Mouse (Mus musculus): Measurements from ENCODE around the gene Ctdsp2. TPM values are rescaled to one million over a fixed set of nuclear protein-coding genes. Genes with fewer than 3 reads are reported as not detected.

The Ctdsp2 gene
- polyA plus RNA-seq, 1 experiment: 57.5 TPM

GRCm38 (mm10) chr10:126949824-126950223, 28.7 kb upstream of the Ctdsp2 start:
- Histone ChIP-seq H3K4me3 (ENCODE audit: insufficient read depth, poor library complexity, severe bottlenecking) (no peak overlapping the region), H3ac (ENCODE audit: control insufficient read depth, insufficient read length, low read depth) (no peak overlapping the region), H3K27me3 (ENCODE audit: control insufficient read depth, insufficient read depth, insufficient read length) (no peaks in the 10 kb centered on the region), H3K79me3 (ENCODE audit: low read depth) (no peaks in the 10 kb centered on the region), H3K36me3 (ENCODE audit: control insufficient read depth, insufficient read depth) (no peaks in the 10 kb centered on the region), H3K79me2 (ENCODE audit: control insufficient read depth, insufficient read depth) (no peaks in the 10 kb centered on the region)
- TF ChIP-seq USF1 (IDR thresholded peaks at IDR 0.05; ENCODE audit: low read depth) (no peak), MYOD1 (IDR thresholded peaks at IDR 0.05; ENCODE audit: control insufficient read depth, insufficient read length, low read depth) (no peak), CTCF (IDR thresholded peaks at IDR 0.05; ENCODE audit: control insufficient read depth, insufficient read depth, insufficient read length) (no peak), MAX (IDR thresholded peaks at IDR 0.05) (no peak), MYOG (IDR thresholded peaks at IDR 0.05; ENCODE audit: control insufficient read depth, extremely low read depth, insufficient read length) (no peak), CEBPB (IDR thresholded peaks at IDR 0.05; ENCODE audit: low read depth) (no peak), FOSL1 (IDR thresholded peaks at IDR 0.05; ENCODE audit: insufficient read depth, low read length, poor library complexity, severe bottlenecking) (no peak)

- Histone ChIP-seq H3K79me3 (ENCODE audit: low read depth) (no peaks in the 10 kb centered on the region), H3ac (ENCODE audit: control insufficient read depth, insufficient read length, low read depth) (no peak overlapping the region), H3K79me2 (ENCODE audit: control insufficient read depth, insufficient read depth) (no peaks in the 10 kb centered on the region), H3K4me3 (ENCODE audit: insufficient read depth, poor library complexity, severe bottlenecking) (no peak overlapping the region), H3K36me3 (ENCODE audit: control insufficient read depth, insufficient read depth) (no peaks in the 10 kb centered on the region), H3K27me3 (ENCODE audit: control insufficient read depth, insufficient read depth, insufficient read length) (no peaks in the 10 kb centered on the region)
- TF ChIP-seq MYOG (IDR thresholded peaks at IDR 0.05; ENCODE audit: control insufficient read depth, extremely low read depth, insufficient read length) (no peak), MYOD1 (IDR thresholded peaks at IDR 0.05; ENCODE audit: control insufficient read depth, insufficient read length, low read depth) (no peak), CTCF (IDR thresholded peaks at IDR 0.05; ENCODE audit: control insufficient read depth, insufficient read depth, insufficient read length) (no peak), USF1 (IDR thresholded peaks at IDR 0.05; ENCODE audit: low read depth) (no peak), MAX (IDR thresholded peaks at IDR 0.05) (no peak), CEBPB (IDR thresholded peaks at IDR 0.05; ENCODE audit: low read depth) (no peak), FOSL1 (IDR thresholded peaks at IDR 0.05; ENCODE audit: insufficient read depth, low read length, poor library complexity, severe bottlenecking) (no peak)
Observed at GRCm38 (mm10) chr10:126950572-126950971, 27.9 kb upstream of the Ctdsp2 start.

GRCm38 (mm10) chr10:126952375-126952774, 26.1 kb upstream of the Ctdsp2 start:
- TF ChIP-seq USF1 (IDR thresholded peaks at IDR 0.05; ENCODE audit: low read depth) (no peak), MYOG (IDR thresholded peaks at IDR 0.05; ENCODE audit: control insufficient read depth, extremely low read depth, insufficient read length) (no peak), FOSL1 (IDR thresholded peaks at IDR 0.05; ENCODE audit: insufficient read depth, low read length, poor library complexity, severe bottlenecking) (no peak), CEBPB (IDR thresholded peaks at IDR 0.05; ENCODE audit: low read depth) (no peak), MAX (IDR thresholded peaks at IDR 0.05) (no peak), MYOD1 (IDR thresholded peaks at IDR 0.05; ENCODE audit: control insufficient read depth, insufficient read length, low read depth) (no peak), CTCF (IDR thresholded peaks at IDR 0.05; ENCODE audit: control insufficient read depth, insufficient read depth, insufficient read length) (no peak)
- no peaks in the 10 kb centered on the region for H3K36me3 ChIP-seq (ENCODE audit: control insufficient read depth, insufficient read depth)
- H3K4me3 ChIP-seq (ENCODE audit: insufficient read depth, poor library complexity, severe bottlenecking): no peak overlapping the region
- no peaks in the 10 kb centered on the region for H3K79me2 ChIP-seq (ENCODE audit: control insufficient read depth, insufficient read depth)
- H3K79me3 ChIP-seq (ENCODE audit: low read depth): no peaks in the 10 kb centered on the region
- no peaks in the 10 kb centered on the region for H3K27me3 ChIP-seq (ENCODE audit: control insufficient read depth, insufficient read depth, insufficient read length)
- no peak overlapping the region for H3ac ChIP-seq (ENCODE audit: control insufficient read depth, insufficient read length, low read depth)

DNA sequence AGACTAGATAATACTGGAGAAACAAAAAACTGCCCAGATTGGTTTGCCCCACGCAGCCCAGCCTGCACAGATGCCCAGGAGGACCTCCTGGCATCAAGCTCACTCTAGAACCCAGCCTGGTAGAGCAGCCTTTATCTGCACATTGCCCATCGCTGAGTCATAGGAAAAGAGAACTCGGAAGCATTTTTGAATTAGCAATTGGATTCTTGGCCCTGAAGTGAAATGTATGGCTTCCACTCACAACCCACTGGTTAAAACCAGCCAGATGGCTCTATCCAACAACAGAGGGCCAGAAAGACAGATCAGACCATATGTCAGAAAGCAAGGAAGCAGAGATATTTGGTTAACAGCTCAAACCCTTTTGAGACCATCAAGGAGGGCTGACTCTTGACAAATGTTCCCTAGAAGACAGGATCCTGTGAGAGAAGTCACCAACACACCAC, 25.5 kb upstream of the Ctdsp2 start:
- TF ChIP-seq MYOG (IDR thresholded peaks at IDR 0.05; ENCODE audit: control insufficient read depth, extremely low read depth, insufficient read length) (no peak), MAX (IDR thresholded peaks at IDR 0.05) (no peak), USF1 (IDR thresholded peaks at IDR 0.05; ENCODE audit: low read depth) (no peak), FOSL1 (IDR thresholded peaks at IDR 0.05; ENCODE audit: insufficient read depth, low read length, poor library complexity, severe bottlenecking) (no peak), MYOD1 (IDR thresholded peaks at IDR 0.05; ENCODE audit: control insufficient read depth, insufficient read length, low read depth) (no peak), CEBPB (IDR thresholded peaks at IDR 0.05; ENCODE audit: low read depth) (no peak), CTCF (IDR thresholded peaks at IDR 0.05; ENCODE audit: control insufficient read depth, insufficient read depth, insufficient read length) (no peak)
- no peaks in the 10 kb centered on the region for H3K79me3 ChIP-seq (ENCODE audit: low read depth)
- H3K27me3 ChIP-seq (ENCODE audit: control insufficient read depth, insufficient read depth, insufficient read length): no peaks in the 10 kb centered on the region
- no peaks in the 10 kb centered on the region for H3K36me3 ChIP-seq (ENCODE audit: control insufficient read depth, insufficient read depth)
- no peaks in the 10 kb centered on the region for H3K79me2 ChIP-seq (ENCODE audit: control insufficient read depth, insufficient read depth)
- no peak overlapping the region for H3ac ChIP-seq (ENCODE audit: control insufficient read depth, insufficient read length, low read depth)
- H3K4me3 ChIP-seq (ENCODE audit: insufficient read depth, poor library complexity, severe bottlenecking): no peak overlapping the region

DNA sequence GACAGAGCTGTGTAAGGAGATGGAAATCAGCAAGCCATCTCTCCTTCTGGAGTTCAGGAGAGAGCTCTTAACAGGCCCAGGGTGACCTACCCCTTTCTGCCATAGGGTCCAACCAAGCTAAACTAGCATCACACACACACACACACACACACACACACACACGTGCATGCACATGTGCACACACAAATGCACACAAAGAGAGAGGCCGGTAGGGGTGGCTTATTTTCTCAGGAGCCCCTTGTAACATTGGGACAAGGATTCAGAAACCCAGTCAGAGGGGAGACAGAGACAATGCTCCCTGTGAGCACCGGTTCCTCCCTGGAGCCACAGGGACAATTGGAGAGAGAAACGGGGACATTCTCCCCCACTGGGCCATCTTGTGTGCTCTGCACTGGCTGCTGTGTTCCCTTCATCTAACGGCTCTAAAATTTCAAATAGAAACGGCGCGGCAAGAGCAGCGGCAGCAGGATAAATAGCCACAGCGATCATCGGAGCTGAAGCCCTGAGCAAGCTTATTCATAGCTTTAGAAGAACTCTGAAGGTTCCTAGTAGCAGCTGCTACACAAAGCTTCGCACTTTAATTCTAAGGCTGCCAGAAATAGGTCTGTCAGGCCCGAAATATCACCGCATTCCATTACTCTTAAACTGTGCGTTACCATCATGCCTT, 21.7 kb upstream of the Ctdsp2 start:
- H3K36me3 ChIP-seq (ENCODE audit: control insufficient read depth, insufficient read depth): no peaks in the 10 kb centered on the region
- no peak overlapping the region for H3ac ChIP-seq (ENCODE audit: control insufficient read depth, insufficient read length, low read depth)
- no peak for TF ChIP-seq MYOG (IDR thresholded peaks at IDR 0.05; ENCODE audit: control insufficient read depth, extremely low read depth, insufficient read length)
- TF ChIP-seq MAX (IDR thresholded peaks at IDR 0.05): no peak
- no peak for TF ChIP-seq CTCF (IDR thresholded peaks at IDR 0.05; ENCODE audit: control insufficient read depth, insufficient read depth, insufficient read length)
- TF ChIP-seq MYOD1 (IDR thresholded peaks at IDR 0.05; ENCODE audit: control insufficient read depth, insufficient read length, low read depth): no peak
- TF ChIP-seq FOSL1 (IDR thresholded peaks at IDR 0.05; ENCODE audit: insufficient read depth, low read length, poor library complexity, severe bottlenecking): no peak
- no peak for TF ChIP-seq CEBPB (IDR thresholded peaks at IDR 0.05; ENCODE audit: low read depth)
- TF ChIP-seq USF1 (IDR thresholded peaks at IDR 0.05; ENCODE audit: low read depth): no peak
- H3K79me2 ChIP-seq (ENCODE audit: control insufficient read depth, insufficient read depth): no peaks in the 10 kb centered on the region
- no peaks in the 10 kb centered on the region for H3K27me3 ChIP-seq (ENCODE audit: control insufficient read depth, insufficient read depth, insufficient read length)
- no peaks in the 10 kb centered on the region for H3K79me3 ChIP-seq (ENCODE audit: low read depth)
- H3K4me3 ChIP-seq (ENCODE audit: insufficient read depth, poor library complexity, severe bottlenecking): no peak overlapping the region
